Mouse (Mus musculus) urinary bladder, adult 18-20 months (tissue): Measurements from ENCODE around the gene Ifnz.
"Not testable (repeated sequence)": the region's sequence is repeated elsewhere in the genome, so short reads cannot be mapped to it uniquely, and the experiment has no call there.

Experiments used
- DNase-seq, 2 experiments: peaks; one replicate each; pipeline ENCODE4 v3.0.0; 2022; ENCODE audit warnings: low spot score in 2 of 2, mixed read lengths in 2 of 2

The Ifnz gene

DNA sequence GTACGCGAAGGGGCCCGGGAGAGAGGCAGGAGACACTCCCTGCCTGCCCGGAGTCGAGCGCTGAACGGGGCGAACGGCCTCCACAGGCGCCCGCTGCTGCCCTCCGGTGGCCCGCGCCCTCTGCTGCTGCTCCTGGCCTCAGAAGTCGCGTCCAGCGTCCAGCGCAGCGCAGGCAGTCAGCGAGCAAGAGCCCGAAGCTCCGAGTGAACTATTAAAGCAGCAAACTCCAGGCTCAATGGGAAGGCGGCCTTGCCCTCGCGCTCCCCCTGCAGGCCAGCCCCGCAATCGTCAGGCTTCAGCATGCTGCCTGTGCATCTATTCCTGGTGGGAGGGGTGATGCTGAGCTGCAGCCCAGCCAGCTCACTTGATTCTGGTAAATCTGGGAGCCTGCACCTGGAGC, 3.5 kb downstream of the Ifnz start, which contains the start of gene Gm13276:
TSS of gene Gm13276 (plus strand) at position 301 of the 400 bp plus-strand sequence.
- not testable (repeated sequence) for DNase-seq

- peak in 1 of 2 experiments; percentile 63 for DNase-seq
Measured at GRCm38 (mm10) chr4:88788402-88788801, 6.5 kb downstream of the Ifnz start, which contains the start of gene Gm13277. Gene Gm13277 (plus strand): TSS chr4:88788632.

DNA sequence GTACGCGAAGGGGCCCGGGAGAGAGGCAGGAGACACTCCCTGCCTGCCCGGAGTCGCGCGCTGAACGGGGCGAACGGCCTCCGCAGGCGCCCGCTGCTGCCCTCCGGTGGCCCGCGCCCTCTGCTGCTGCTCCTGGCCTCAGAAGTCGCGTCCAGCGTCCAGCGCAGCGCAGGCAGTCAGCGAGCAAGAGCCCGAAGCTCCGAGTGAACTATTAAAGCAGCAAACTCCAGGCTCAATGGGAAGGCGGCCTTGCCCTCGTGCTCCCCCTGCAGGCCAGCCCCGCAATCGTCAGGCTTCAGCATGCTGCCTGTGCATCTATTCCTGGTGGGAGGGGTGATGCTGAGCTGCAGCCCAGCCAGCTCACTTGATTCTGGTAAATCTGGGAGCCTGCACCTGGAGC, 9.3 kb downstream of the Ifnz start, which contains the start of gene Gm13278:
TSS of gene Gm13278 (plus strand) at position 301 of the 400 bp plus-strand sequence.
- DNase-seq, result not testable (repeated sequence)

DNA sequence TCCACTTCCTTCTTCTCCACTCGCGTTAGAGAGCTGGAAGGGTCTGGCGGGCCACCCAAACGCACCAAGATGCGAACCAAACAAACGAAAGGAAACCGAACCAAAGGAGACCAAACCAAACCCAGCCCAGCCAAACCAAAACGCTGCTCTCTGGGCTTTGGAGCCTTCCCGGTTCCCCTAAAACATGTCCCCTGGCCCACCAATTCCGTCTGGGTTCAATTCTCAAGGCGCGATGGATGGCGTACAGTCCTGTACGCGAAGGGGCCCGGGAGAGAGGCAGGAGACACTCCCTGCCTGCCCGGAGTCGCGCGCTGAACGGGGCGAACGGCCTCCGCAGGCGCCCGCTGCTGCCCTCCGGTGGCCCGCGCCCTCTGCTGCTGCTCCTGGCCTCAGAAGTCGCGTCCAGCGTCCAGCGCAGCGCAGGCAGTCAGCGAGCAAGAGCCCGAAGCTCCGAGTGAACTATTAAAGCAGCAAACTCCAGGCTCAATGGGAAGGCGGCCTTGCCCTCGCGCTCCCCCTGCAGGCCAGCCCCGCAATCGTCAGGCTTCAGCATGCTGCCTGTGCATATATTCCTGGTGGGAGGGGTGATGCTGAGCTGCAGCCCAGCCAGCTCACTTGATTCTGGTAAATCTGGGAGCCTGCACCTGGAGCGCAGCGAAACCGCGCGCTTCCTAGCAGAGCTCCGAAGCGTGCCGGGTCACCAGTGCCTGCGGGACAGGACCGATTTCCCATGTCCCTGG, 12.2 kb downstream of the Ifnz start, which contains the start of gene Gm13275:
TSS of gene Gm13275 (plus strand) at position 552 of the 740 bp plus-strand sequence.
- peak; percentile 75 to 100 for DNase-seq

- DNase-seq, result not testable (repeated sequence)
Measured at GRCm38 (mm10) chr4:88797097-88797496, 15.2 kb downstream of the Ifnz start, which contains the start of gene Gm13279. Gene Gm13279 (plus strand): TSS chr4:88797397.

- DNase-seq, result not testable (repeated sequence)
Measured at GRCm38 (mm10) chr4:88799365-88799764, 17.4 kb downstream of the Ifnz start, which contains the start of gene Gm13285. Gene Gm13285 (plus strand): TSS chr4:88799665.

GRCm38 (mm10) chr4:88802954-88803353, 21.0 kb downstream of the Ifnz start, which contains the start of gene Gm13287:
Gene Gm13287 (plus strand): TSS chr4:88803254.
- DNase-seq, result not testable (repeated sequence)

- not testable (repeated sequence) for DNase-seq
Measured at GRCm38 (mm10) chr4:88805231-88805630, 23.3 kb downstream of the Ifnz start, which contains the start of gene Gm13288. Gene Gm13288 (plus strand): TSS chr4:88805531.

- peak in 1 of 2 experiments; percentile 18 for DNase-seq
Measured at GRCm38 (mm10) chr4:88805761-88806160, 23.8 kb downstream of the Ifnz start.

GRCm38 (mm10) chr4:88815928-88816327, 34.0 kb downstream of the Ifnz start, which contains the start of gene Ifna7:
Gene Ifna7 (plus strand): TSS chr4:88816228.
- DNase-seq, result no peak

GRCm38 (mm10) chr4:88819659-88820058, 37.7 kb downstream of the Ifnz start, which contains the start of gene Ifna11:
Gene Ifna11 (plus strand): TSS chr4:88819959.
- DNase-seq, result no peak

DNA sequence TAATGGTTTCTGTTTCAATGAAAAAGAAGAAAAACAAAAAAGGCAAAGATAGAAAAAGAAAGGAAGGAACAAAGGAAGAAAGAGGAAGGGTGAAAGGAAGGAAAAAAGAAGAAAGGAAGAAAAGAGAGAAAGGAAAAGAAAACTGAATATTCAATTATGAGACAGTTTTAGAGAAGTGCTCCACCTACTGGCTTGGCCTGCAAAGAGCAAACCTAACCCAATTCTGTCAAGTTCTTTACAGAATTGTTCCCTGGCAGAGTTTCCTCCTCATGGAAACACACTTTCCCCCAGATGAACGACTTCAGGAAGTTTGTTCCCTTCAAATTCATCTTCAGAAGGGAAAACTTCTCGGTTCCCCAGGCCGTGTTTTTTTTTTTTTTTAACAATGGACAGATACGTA, 41.1 kb downstream of the Ifnz start:
- DNase-seq, result no peak

DNA sequence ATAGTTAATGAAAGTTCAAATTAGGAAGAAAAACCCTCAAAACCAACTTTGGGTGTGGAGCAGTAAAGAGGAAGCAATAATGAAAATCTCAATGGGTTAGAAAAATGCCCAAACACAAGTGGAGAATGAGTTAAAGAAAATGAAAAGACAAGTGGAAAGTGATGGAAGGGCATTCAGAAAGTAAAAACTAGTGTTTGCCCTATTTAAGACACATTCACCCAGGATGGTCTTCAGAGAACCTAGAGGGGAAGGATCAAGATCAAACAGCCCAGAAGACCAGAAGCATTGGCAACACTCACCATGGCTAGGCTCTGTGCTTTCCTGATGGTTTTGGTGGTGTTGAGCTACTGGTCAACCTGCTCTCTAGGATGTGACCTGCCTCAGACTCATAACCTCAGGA, 45.2 kb downstream of the Ifnz start, which contains the start of gene Ifna6:
TSS of gene Ifna6 (plus strand) at position 301 of the 400 bp plus-strand sequence.
- DNase-seq, result not testable (repeated sequence)

DNA sequence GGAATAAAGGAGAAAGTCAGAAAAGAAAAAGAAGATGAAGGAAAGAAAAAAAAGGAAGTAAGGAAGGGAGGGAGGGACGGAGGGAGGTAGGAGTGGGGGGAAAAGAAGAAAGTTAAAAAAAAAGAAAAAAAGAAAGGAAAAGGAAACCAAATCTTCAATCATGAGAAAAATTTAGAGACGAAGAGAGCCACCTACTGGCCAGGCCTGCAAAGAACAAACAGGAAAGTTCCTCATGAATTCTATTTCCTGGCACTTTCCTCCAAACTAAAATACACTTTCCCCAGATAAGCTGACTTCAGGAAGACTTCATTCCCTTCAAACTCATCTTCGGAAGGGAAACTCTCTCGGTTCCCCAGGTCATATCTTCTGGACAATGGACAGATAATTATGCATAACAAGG, 48.6 kb downstream of the Ifnz start:
- DNase-seq, result peak in 1 of 2 experiments; percentile 15
